Mouse (Mus musculus): Measurements from ENCODE around the gene Plekhg2.
"Not testable (repeated sequence)": the region's sequence is repeated elsewhere in the genome, so short reads cannot be mapped to it uniquely, and the experiment has no call there.

Plekhg2 gene

DNA sequence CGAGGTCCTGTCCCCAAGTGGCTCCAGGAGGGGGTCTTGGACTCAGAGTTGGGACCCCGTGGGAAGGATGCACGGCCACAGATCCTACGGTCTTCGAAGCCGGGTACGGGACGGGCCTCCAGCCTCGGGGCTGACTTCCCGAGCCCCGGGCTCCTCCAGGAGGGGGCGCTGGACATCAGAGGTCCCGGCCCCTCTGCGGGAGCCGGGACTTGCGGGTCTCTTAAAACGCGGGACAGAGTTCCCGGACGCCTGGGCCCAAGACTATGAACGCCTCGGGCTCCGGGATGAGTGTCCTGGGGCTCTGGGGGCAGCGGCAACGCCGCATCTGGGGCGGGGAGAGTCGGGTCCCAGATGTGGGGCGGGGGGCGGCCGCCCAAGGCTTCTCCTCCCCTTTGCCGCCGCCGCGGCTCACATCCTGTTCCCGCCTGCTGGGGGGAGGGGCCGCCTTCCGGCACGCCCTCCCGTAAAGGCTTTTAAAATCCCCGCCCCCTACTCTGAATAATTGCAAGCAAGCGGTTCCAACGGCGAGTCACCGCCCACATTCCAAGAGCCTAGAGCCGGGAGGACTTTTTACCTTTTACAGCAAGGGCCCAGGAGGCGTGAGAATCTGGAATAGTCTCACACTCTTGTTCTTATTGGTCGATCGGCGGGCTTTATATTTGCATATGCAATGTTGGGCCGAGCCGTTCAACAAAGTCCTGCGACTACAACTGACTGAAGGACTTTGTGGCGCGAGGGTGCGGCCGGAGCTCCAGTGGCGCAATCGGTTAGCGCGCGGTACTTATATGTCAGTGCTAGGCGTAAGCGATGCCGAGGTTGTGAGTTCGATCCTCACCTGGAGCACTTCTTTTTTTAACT is at the start of gene Plekhg2:
Gene Plekhg2 (minus strand): TSS at position 349 of the 858 bp plus-strand sequence.
- peak; percentile 99 for DNase-seq

DNA sequence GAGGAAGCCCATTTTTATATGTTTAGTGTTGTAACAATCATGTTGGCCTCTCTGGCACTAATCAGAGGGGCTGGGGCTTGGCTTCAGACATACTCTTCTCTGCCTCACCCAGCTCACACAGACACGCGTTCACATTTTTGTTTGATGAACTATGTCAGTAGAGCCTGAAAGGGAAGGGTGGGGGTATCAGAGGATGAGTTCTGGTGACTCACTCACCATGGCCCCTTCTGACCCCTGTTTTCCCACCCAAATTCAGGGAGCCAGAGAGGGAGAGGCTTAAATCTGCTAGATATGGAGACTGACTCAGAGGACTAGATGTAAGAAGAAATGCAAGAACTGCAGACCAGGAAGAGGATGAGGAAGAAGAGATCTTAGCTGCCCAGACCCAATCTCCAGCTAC is 47.0 kb upstream of the Plekhg2 start:
- DNase-seq = no peak

DNA sequence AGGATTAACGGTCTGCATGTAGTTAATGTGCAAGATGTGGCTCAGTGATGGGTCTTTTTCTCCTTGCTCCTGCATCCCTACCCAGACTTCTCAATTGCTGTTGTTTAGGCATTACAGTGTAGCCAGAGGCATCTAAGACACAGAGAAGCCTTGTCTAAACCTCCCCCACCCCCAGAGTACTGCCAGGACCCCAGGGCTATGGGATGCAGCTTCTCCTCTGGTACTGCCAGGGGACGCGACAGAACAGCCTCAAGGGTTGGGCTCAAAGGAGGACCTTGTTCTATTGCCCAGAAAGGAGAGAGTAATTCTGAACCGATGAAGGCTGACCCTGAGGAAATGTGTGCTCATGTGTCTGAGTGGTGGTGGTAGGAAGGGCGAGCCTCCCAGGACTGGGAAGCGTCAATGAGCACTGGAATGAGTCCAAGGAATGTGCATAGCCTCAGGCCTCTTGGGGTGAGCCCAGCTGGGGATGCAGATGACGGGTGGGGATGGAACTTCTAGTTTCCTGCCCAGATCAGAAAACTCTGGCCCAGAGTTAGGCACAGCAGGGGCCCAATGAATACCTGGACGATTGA is 45.8 kb upstream of the Plekhg2 start:
- DNase-seq = peak; percentile 58 to 77

- no peak for DNase-seq
These were observed 45.0 kb upstream of the Plekhg2 start for GRCm38 (mm10) chr7:28417368-28417767.

DNA sequence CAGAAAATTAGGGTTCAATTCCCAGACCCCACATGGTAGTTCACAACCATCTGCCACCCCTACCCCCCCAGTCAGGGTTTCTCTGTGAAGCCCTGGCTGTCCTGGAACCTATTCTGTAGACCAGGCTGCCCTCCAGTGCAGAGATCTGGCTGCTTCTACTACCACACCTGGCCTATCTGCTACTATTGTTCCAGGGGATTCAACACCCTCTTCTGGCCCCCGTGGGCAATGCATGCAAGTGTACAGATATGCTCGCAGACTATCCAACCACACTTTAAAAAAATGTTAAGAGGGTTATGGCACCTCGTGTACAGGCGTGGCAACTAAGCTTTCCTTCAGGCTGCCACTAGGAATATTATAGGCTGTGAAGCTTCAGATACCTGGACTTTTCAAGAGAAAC is 40.4 kb upstream of the Plekhg2 start:
- no peak for DNase-seq

DNA sequence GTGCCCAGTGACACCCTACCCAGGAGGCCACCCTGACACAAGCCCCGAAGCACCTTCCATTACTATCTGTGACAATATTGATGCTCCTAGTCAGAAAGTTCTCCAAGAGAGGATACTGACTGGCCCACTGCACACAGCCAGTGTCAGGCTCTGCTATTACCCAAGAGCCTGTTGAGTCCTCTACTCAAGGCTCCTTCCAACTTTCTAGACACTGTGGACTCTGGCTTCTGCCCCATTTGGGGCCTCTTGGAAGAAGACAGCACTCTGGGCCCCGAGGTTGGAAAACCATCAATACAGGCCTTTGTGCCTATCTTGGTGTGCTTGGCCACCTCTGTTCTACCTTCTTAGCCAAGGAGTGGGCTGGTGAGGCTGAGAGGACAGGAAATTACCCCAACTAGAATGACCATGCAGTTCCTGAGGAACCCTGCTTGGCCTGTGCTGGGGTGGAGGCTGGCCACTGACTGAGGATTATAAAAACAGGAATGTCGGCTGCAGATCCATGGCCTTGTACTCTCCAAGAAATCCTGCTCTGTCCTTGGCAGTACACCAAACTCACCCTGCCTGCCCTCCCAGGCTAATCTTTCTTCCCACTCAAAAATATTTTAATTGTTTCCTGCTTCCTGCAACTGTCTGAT is 38.6 kb upstream of the Plekhg2 start:
- peak; percentile 53 to 69 for DNase-seq

DNA sequence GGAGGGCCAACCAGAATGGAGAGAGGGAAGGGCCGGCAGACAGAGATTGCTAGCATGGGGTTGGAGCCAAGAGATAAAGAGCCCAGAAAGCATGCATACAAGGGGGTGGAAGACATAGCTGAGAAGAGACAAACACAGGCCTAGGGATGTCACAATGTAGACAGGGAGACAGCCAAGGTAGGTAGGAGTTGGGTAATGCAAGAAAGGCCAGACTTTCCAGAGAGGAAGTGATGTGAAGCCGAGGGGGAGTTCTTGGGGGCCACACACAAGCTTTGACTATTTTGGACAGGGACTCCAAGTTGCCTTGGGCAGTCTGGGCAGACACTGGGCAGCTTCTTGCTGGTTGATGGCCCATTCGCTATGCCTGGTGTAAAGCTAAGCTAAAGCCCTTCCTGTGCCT is 29.5 kb upstream of the Plekhg2 start:
- DNase-seq = no peak

GRCm38 (mm10) chr7:28401030-28401429 is 28.6 kb upstream of the Plekhg2 start:
- no peak for DNase-seq

DNA sequence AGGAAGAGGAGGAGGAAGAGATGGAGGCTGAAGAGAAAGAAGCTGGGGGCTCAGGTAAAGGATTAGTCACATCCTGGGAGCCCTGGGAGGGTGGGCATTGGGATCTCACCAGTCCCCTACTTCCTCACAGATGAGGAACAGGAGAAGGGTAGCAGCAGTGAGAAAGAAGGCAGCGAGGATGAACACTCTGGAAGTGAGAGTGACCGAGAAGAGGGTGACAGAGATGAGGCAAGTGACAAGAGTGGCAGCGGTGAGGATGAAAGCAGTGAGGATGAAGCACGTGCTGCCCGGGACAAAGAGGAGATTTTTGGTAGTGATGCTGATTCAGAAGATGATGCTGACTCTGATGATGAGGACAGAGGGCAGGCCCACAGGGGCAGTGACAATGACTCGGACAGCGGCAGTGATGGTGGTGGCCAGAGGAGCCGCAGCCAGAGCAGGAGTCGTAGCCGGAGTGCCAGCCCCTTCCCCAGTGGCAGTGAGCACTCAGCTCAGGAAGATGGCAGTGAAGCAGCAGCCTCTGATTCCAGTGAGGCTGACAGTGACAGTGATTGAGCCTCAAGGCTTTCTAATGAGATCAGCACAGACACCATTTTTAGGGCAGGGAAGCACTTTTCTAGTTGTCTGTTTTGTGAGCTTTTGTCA is 26.4 kb upstream of the Plekhg2 start:
- DNase-seq = no peak

DNA sequence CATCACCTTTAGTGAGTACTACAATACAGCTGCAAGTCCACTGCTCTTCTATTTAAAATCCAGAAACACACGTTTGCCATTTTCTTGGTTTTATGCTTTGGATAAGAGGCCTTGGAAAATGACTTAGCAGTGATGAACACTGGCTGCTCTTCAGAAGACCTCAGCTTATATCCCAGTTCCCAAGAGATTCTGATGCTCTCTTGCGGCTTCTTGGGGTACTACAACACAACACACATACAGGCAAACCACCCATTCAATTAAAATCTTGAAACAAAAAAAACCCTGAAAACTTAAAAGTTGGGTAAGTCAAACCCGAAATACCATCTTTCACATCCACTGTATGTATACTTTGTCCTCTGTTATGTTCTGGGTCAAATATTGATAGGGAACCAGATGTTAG is 25.6 kb upstream of the Plekhg2 start:
- peak in 1 of 2 experiments; percentile 36 for DNase-seq

DNA sequence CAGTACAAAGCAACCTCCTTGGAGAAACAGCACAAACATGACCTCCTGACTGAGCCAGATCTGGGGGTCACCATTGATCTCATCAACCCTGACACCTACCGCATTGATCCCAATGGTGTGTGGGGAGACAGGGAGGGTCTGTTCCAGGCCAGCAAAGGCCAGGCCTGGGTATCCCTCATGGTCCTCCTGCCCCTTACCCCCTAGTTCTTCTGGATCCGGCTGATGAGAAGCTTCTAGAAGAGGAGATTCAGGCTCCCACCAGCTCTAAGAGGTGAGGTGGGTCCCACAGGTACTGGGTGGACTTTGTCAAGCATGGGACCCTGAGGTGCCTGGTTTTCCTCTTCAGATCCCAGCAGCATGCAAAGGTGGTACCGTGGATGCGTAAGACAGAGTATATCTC is 23.0 kb upstream of the Plekhg2 start:
- DNase-seq = no peak

- peak in 1 of 2 experiments; percentile 15 for DNase-seq
These were observed 21.0 kb upstream of the Plekhg2 start for GRCm38 (mm10) chr7:28393272-28393951.

DNA sequence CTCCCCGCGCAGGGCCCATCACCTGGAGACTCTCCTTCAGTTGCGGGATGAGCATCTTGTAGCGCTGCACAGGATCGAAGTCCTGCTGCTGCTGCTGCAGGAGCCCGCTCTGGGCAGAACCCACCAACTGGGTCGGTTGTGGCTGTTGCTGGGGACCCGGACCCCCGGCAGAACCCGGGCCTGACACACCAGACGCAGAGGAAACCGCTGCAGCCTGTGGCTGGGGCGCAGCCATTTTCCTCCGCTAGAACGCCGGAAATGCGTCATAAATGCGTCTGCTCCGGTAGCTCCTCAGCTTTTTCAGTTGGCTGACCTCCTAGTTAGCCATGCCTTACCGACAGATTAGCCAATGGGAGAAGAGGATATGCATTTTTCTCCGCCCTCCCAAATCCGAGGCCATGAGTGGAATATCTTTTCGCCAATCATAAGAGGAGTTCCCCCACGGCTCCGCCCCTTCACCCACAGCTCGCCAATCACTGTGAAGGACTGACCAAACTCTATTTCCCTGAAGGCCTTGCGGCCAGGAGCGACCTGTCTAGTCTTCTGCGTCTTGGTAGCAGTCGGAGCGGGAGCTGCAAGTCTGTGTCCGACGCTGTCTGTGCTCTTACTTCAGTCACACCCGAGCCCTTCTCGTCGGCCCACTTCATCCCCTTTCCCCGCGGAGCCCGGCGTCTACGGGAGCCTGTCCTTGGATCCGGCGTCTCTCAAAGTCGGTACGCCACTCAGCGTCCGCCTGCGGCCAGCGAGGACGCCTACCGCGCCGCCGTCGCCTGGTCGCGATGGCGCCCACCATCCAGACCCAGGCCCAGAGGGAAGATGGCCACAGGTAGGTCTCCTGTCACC is 20.3 kb upstream of the Plekhg2 start, which contains the start of the genes Med29 and Paf1:
Gene Med29 (minus strand): TSS at position 280 of the 843 bp plus-strand sequence.
Gene Paf1 (plus strand): TSS at position 523 of the 843 bp plus-strand sequence.
- peak; percentile 96 to 98 for DNase-seq

GRCm38 (mm10) chr7:28390331-28390730 is 17.9 kb upstream of the Plekhg2 start:
- DNase-seq = no peak

- DNase-seq = not testable (repeated sequence)
These were observed 15.0 kb upstream of the Plekhg2 start for GRCm38 (mm10) chr7:28387384-28387783.

DNA sequence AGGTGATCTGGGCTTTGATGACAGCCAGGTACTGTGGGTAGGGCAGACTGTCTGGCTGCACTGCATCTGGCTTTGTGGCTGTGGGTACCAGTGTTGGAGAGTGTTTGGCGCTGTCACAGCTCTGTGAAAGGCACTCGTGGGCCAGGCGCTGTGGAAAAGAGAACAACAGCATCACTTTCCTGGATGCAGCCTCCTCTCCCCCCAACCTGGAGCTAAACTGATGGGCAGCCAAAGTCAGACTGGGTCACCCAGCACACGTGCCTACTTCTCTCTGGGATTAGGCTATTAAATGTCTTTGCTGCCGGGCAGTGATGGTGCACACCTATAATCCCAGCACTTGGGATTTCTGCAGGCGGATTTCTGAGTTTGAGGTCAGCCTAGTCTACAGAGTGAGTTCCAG is 14.5 kb upstream of the Plekhg2 start:
- not testable (repeated sequence) for DNase-seq

DNA sequence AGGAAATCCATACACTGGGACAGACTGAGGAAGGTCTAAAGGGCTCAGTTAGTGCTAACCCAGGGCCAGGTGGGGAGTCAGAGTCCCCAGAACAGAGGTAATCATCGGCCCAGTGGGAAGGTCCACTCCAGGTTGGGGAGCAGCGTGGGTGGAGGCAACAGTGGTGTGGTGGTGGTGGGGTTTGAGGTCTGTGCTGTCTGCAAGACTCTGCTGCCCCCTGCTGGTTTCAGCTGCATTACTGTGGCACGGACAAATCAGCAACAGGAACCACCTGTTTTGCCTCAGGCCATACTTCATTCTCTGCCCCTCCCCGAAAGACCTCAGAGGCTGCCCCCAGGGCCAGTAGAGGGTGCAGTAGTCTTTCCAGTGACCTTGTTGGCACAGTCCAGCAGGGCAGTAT is 14.1 kb upstream of the Plekhg2 start:
- DNase-seq = peak; percentile 88 to 92

GRCm38 (mm10) chr7:28386007-28386406 is 13.6 kb upstream of the Plekhg2 start:
- DNase-seq = peak; percentile 77 to 81

DNA sequence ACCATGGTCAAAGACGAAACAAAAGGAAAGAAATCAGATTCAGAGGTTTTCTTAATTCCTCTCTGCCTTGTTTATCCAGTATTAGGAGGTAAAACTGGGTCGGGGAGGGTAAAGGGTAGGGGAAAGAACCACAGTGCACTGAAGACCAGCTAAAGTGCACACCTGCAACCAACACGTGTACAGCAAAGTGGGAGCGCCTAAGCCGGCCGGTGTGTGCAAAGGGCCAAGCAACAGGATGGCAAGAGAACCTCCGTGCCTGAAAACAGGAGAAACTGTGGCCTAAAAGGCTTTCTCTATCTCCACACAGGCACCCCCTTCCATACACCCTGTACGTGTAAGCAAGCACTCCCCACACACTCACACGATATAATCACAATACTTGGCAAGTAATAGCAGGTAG is 12.8 kb upstream of the Plekhg2 start:
- peak in 1 of 2 experiments; percentile 14 for DNase-seq

- peak in 1 of 2 experiments; percentile 18 for DNase-seq
These were observed 11.8 kb upstream of the Plekhg2 start for GRCm38 (mm10) chr7:28384162-28384561.

DNA sequence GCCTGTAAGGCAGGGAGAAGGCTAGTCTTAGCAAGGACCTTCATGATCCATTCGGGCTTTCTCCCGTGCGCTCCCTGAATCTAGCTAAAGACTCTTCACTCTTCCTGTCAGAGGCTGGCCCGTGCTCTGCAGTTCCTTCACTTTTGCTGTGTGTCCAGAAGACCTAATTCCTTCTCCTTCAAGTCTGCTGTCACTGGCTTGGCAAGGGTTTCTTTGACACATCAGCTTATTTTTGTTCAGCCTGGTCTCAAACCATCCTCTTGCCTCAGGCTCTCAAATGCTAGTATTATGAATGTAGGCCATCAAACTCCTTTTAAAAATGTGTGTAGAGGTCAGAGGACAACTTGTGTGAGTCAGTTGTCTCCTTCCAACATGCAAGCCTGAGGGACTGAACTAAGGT is 11.2 kb upstream of the Plekhg2 start:
- no peak for DNase-seq
